Mouse (Mus musculus) gastrocnemius, postnatal 36 days (tissue): ENCODE data around the gene Nexn. TPM values are rescaled to one million over a fixed set of nuclear protein-coding genes. Genes with fewer than 3 reads are reported as not detected.

ENCODE experiments used
- DNase-seq, 2 experiments: peaks; one replicate each; pipeline ENCODE4 v3.0.0; 2022
- intact Hi-C: fragments of 180-260 bp; cut with DNase I; formaldehyde crosslinking; loops from one replicate; pipeline ENCODE4 v1.15.1; 2025
- total RNA-seq, 2 experiments: library from RNA; stranded (reverse); gene quantifications; 2 replicates each; pipeline ENCODE4 v1.2.3; 2021

Nexn gene
- total RNA-seq, 2 experiments from 2014 or later, result 345 to 363 TPM

- intact Hi-C loops, result no loop called here
- DNase-seq, result no peak
Measured at GRCm38 (mm10) chr3:152243304-152243703, 22.8 kb downstream of the Nexn start.

GRCm38 (mm10) chr3:152241098-152241497 is 25.1 kb downstream of the Nexn start:
- intact Hi-C loops, result no loop called here
- DNase-seq, result no peak

- intact Hi-C loops, result no loop called here
- no peak for DNase-seq
Measured at GRCm38 (mm10) chr3:152239592-152239991, 26.6 kb downstream of the Nexn start.

GRCm38 (mm10) chr3:152238836-152239235 is 27.3 kb downstream of the Nexn start:
- intact Hi-C loops, result no loop called here
- no peak for DNase-seq

GRCm38 (mm10) chr3:152235805-152236204 is 30.3 kb downstream of the Nexn start:
- no peak for DNase-seq
- intact Hi-C loops, result no loop called here

GRCm38 (mm10) chr3:152235238-152235637 is 30.9 kb downstream of the Nexn start:
- no peak for DNase-seq
- intact Hi-C loops, result no loop called here

- intact Hi-C loops, result no loop called here
- no peak for DNase-seq
Measured at GRCm38 (mm10) chr3:152231333-152232100, 34.6 kb downstream of the Nexn start.

GRCm38 (mm10) chr3:152229271-152229670 is 36.9 kb downstream of the Nexn start:
- no peak for DNase-seq
- intact Hi-C loops, result no loop called here

- intact Hi-C loops, result no loop called here
- DNase-seq, result no peak
Measured at GRCm38 (mm10) chr3:152228843-152229242, 37.3 kb downstream of the Nexn start.

GRCm38 (mm10) chr3:152225906-152226305 is 40.2 kb downstream of the Nexn start:
- no peak for DNase-seq
- intact Hi-C loops, result no loop called here

- no peak for DNase-seq
- intact Hi-C loops, result no loop called here
Measured at GRCm38 (mm10) chr3:152224918-152225317, 41.2 kb downstream of the Nexn start.

GRCm38 (mm10) chr3:152213416-152213815 is 52.7 kb downstream of the Nexn start:
- intact Hi-C loops, result no loop called here

GRCm38 (mm10) chr3:152211731-152212279 is 54.3 kb downstream of the Nexn start:
- intact Hi-C loops, result loop anchor here (2.0 kb wide), 1 partner anchor 101 kb away; no protein-coding TSS in a partner anchor
- no peak for DNase-seq

More at GRCm38 (mm10) chr3:152213416-152213815, 52.7 kb downstream of the Nexn start:
- no peak for DNase-seq

GRCm38 (mm10) chr3:152210728-152211391 is 55.3 kb downstream of the Nexn start:
- peak; percentile 36 to 62 for DNase-seq
- intact Hi-C loops, result loop anchor here (2.0 kb wide), 1 partner anchor 100 kb away; no protein-coding TSS in a partner anchor

- intact Hi-C loops, result loop anchor here (2.0 kb wide), 1 partner anchor 99 kb away; no protein-coding TSS in a partner anchor
- DNase-seq, result peak; percentile 99 to 100
Measured at GRCm38 (mm10) chr3:152209967-152210634, 56.0 kb downstream of the Nexn start, which contains the start of the genes Dnajb4 and Fubp1. Gene Dnajb4, minus strand, starts transcription at chr3:152210302. Gene Fubp1, plus strand, starts transcription at chr3:152210422.

- no peak for DNase-seq
- intact Hi-C loops, result no loop called here
Measured at GRCm38 (mm10) chr3:152209177-152209966, 56.8 kb downstream of the Nexn start.

- DNase-seq, result no peak
- intact Hi-C loops, result no loop called here
Measured at GRCm38 (mm10) chr3:152208096-152208885, 57.9 kb downstream of the Nexn start.

- intact Hi-C loops, result loop anchor here (1.0 kb wide), 1 partner anchor 11 kb away; no protein-coding TSS in a partner anchor
- DNase-seq, result no peak
Measured at GRCm38 (mm10) chr3:152207156-152207555, 59.0 kb downstream of the Nexn start.

GRCm38 (mm10) chr3:152204577-152204976 is 61.6 kb downstream of the Nexn start:
- intact Hi-C loops, result no loop called here

More at GRCm38 (mm10) chr3:152204577-152204976, 61.6 kb downstream of the Nexn start:
- DNase-seq, result no peak
